Mouse (Mus musculus): ENCODE measurements around the gene Prrt3.

GRCm38 (mm10) chr6:113507130-113507529 is 5.4 kb upstream of the Prrt3 start:
- TF ChIP-seq CTCF (conservative IDR thresholded peaks at IDR 0.05; ENCODE audit: low read length) (no peak), NANOG (IDR thresholded peaks at IDR 0.05; ENCODE audit: borderline replicate concordance, low read length) (no peak), POU5F1 (IDR thresholded peaks at IDR 0.05; ENCODE audit: borderline replicate concordance, low read length) (no peak)

Measured in E14TG2a.4 (cell line).